Mouse (Mus musculus): ENCODE measurements around the gene Snrpn.
"Not testable (repeated sequence)": the region's sequence is repeated elsewhere in the genome, so short reads cannot be mapped to it uniquely, and the experiment has no call there.

Snrpn gene

DNA sequence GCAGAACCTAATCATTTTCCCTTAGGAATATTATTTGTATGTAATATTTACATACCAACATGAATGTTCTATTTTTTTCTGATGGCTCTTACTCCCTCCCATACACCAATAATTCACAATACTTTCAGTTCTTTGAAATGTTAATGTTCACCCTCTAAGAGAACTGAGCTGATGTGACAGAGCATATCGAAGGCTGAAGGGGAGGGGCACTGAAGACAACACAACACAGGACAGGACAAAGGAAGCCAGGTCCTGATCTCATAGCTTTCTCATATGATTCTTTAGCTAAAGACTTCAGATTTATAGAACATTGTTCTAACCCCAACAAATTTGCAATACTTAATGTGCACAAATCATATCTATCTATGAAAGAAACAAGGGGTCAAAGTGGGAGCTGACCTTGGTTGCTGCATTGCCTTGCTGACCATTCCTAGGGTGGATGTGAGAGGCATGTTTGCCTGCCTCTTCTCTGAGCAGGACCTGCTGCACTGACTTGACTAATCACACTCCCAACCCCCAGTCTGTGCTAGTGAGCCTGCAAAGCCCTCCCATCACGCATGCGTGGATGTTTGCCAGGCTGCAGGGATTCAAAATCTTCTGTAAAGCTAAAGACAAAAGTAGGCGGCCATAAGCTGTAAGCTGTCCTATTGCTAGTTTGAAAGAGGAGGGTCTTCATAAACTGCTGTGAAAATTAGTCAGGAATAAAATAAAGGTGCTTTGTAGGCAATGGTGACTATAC is at the start of gene Snrpn:
Snrpn (minus strand) TSS at position 478 of the 739 bp plus-strand sequence.
- no peak for DNase-seq (ENCODE audit: low read depth)

- no peak for DNase-seq (ENCODE audit: low read depth)
Observed at GRCm38 (mm10) chr7:60170250-60171185, 30.5 kb upstream of the Snrpn start.

- no peak for DNase-seq (ENCODE audit: low read depth)
Observed at GRCm38 (mm10) chr7:60125332-60125731, 14.7 kb downstream of the Snrpn start.

DNA sequence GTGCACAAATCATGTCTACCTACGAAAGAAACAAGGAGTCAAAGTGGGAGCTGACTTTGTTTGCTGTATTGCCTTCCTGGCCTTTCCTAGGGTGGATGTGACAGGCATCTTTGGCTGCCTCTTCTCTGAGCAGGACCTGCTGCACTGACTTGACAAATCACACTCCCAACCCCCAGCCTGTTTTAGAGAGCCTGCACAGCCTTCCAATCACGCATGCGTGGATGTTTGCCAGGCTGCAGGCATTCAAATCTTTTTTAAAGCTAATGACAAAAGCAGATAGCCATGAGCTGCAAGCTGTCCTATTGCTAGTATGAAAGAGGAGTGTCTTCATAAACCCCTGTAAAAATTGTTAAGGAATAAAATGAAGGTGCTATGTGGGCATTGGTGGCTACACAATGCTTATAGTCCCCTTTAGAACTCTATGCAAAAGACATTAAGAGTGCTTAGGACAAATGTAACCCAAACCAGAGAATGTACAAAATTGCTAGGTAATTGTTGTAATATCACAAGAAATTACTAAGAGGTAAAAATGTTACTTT is 16.9 kb downstream of the Snrpn start:
- not testable (repeated sequence) for DNase-seq (ENCODE audit: low read depth)

GRCm38 (mm10) chr7:60122434-60123085 is 17.5 kb downstream of the Snrpn start:
- no peak for DNase-seq (ENCODE audit: low read depth)

DNA sequence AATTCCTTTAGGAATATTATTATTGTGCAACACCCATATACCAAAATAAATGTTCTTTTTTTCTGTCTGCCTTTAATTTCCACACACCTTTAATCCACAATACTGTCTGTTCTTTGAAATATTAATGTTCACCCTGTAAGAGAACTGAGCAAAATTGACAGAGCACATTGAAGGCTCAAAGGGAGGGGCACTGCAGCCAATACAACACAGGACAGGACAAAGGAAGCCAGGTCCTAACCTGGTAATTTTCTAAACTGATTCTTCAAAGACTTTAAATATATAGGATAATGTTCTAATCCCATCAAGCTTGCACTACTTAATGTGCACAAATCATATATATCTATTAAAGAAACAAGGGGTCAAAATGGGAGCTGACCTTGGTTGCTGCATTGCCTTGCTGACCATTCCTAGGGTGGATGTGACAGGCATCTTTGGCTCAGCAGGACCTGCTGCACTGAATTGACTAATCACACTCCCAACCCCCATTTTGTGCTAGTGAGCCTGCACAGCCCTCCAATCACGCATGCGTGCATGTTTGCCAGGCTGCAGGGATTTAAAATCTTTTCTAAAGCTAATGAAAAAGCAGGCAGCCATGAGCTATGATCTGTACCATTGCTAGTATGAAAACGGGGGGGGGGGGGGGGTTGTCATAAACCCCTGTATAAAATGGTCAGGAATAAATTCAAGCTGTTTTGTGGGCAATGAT is 42.7 kb downstream of the Snrpn start:
- DNase-seq (ENCODE audit: low read depth), result no peak

DNA sequence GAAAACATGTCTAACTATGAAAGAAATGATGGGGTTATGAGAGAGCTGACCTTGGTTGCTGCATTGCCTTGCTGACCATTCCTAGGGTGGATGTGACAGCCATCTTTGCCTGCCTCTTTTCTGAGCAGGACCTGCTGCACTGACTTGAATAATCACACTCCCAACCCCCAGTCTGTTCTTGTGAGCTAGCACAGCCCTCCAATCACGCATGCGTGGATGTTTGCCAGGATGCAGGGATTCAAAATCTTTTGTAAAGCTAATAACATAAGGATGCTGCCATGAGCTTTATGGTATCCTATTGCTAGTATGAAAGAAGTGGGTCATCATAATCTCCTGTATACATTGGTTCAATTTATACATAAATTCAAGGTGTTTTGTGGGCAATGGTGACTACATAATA is 63.7 kb downstream of the Snrpn start:
- no peak for DNase-seq (ENCODE audit: low read depth)

DNA sequence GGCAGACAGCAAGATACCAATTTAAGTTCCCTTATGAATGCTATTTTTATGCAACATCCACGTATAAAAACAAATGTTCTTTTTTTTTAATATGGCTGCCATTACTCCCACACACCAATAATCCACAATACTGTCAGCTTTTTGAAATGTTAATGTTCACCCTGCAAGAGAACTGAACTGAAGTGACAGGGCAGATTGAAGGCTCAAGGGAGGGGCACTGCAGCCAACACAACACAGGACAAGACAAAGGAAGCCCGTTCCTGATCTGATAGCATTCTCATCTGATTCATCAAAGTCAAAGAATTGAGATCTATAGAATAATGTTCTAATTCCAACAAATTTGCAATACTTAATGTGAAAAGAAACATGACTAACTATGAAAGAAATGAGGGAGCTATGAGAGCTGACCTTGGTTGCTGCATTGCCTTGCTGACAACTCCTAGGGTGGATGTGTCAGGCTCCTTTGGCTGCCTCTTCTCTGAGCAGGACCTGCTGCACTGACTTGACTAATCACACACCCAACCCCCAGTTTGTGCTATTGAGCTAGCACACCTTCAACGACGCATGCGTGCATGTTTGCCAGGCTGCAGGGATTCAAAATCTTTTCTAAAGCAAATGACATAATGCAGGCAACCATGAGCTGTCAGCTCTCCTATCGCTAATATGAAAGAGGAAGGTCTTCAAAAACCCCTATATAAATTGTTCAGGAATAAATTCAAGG is 92.4 kb downstream of the Snrpn start:
- no peak for DNase-seq (ENCODE audit: low read depth)

DNA sequence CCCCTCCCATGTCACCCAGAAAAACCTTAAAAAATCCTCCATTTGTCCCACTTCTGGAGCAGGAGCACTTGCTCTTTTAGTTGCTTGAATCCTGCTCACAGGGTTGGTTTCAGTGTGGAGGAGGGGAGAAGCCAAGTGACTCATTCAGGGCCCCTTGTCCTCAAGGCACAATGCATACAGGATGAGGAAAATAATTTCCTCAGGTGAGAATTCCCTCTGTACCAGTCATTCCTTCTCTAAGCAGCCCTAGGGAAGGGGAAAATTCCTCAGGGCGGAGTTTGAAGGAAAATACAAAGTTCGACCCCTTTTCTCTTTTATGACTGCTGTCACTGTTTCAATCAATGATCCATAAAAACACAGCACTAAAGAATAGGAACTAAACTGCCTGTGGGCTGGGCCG is 126.8 kb downstream of the Snrpn start:
- no peak for DNase-seq (ENCODE audit: low read depth)

GRCm38 (mm10) chr7:60007727-60008360 is 132.2 kb downstream of the Snrpn start:
- DNase-seq (ENCODE audit: low read depth), result no peak

- no peak for DNase-seq (ENCODE audit: low read depth)
Observed at GRCm38 (mm10) chr7:60006262-60006661, 133.8 kb downstream of the Snrpn start.

GRCm38 (mm10) chr7:60004606-60005330 is 135.3 kb downstream of the Snrpn start, which contains the start of the genes Snurf and Gm38393:
Snurf (minus strand) TSS chr7:60005049.
Gm38393 (minus strand) TSS chr7:60005064.
- DNase-seq (ENCODE audit: low read depth), result no peak

GRCm38 (mm10) chr7:60003921-60004605 is 136.0 kb downstream of the Snrpn start:
- DNase-seq (ENCODE audit: low read depth), result no peak

DNA sequence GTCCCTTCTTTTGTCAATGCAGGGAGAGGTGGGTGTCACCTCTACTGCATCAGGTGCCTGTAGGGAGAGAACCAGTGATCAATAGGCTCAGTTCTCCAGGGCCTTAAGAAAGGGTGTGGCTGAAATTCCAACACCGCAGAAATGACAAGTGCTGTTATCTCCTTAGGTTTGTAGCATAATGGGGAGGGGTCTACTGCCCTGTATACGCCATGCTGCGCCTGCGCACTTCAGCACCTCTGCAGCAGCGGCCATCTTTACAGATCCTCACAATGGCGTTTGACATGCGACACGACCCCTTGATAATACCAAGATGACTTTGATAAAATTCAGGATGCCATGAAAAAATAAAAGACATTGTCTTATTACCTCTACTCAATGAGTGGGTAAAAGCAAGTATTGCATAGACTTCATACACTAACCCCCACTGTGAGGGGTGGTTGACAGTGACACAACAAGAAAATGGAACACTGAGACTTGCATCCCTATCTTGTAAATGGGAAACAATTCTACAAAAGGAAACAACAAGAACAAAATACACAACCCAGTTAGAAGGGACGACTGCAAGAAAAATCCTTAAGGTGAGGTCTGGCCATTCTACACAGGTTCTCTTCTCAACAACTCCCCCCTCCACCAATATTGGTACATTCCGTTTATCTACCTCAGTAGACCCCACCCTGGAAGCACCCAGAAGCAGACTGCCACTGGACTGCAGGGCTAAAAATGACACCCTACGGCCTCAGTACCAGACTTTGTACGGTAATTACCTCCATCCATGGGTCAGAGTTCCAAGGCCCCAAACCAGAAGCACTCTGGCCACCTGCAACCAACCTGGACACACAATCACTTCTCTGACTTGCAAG is 136.8 kb downstream of the Snrpn start:
- no peak for DNase-seq (ENCODE audit: low read depth)

- no peak for DNase-seq (ENCODE audit: low read depth)
Observed at GRCm38 (mm10) chr7:59978646-59979045, 161.4 kb downstream of the Snrpn start.

All from c-Kit-positive CD71-negative TER-119-negative erythroid progenitor cells, embryonic 14.5 days (primary cell).